Mouse (Mus musculus): ENCODE measurements around the gene Prmt3. TPM values are rescaled to one million over a fixed set of nuclear protein-coding genes. Genes with fewer than 3 reads are reported as not detected.
A peak's percentile ranks its signal among the peaks of the same experiment; 100 is the strongest.

The Prmt3 gene
- total RNA-seq, 4 experiments from 2014 or later, result 35.2 to 53.3 (median 42.3) TPM

GRCm38 (mm10) chr7:49858257-49858656 lies 80.1 kb downstream of the Prmt3 start:
- DNase-seq, result no peak

- no peak for DNase-seq
These were observed 81.7 kb downstream of the Prmt3 start for GRCm38 (mm10) chr7:49859820-49860219.

DNA sequence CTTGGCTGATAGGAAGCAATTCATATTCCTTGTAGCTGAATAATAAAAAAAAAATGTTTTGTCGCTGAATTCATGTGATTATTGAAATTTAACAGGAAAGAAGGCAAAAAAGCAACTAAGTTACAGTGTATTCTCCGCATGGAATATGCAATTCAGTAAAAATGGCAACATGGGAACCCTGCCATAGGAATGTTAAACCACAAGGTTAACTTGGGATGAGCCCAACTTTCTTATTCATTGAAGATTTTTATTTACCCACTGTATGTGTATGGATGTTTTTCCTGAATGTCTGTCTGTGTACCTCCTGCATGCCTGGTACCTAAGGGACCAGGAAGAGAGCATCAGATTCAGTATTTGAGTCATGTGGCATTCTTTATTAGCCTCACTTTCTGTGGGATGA lies 83.0 kb downstream of the Prmt3 start:
- DNase-seq, result no peak

DNA sequence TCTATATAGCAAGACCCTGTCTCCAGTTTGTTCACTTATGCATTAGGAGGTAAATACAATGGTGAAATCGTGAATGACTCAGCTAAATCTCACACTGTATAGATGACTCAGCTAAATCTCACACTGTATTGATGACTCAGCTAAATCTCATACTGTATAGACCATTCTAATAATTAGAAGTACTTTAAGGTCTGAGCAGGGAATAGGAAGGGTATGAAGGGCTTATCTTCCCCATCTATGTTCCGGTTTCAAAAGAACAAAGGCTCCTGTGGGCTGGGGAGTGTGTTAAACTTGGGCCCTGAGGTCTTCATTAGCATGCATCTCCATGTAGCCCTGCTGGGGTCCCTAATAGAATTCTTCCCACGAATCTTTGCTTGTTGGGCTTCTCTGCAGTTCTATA lies 85.6 kb downstream of the Prmt3 start:
- DNase-seq, result no peak

DNA sequence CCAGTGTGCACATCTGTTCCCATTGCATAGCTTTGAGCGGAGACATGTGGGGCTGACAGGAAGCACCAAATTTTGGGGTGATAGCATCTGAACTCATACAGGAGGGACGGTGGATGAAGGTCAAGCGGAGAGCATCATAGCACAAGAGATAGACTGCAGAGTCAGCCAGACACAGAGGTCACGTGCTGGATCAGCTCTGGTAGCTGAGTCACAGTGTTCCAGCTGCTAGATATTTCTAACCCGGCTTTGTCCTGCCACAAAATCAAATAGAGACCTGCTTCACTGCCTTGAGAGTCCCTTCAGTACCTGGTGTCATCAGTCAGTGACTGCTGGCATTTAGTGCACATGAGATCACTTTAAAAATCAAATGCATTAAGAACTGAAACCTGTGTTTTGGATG lies 91.5 kb downstream of the Prmt3 start:
- peak; percentile 18 for DNase-seq

DNA sequence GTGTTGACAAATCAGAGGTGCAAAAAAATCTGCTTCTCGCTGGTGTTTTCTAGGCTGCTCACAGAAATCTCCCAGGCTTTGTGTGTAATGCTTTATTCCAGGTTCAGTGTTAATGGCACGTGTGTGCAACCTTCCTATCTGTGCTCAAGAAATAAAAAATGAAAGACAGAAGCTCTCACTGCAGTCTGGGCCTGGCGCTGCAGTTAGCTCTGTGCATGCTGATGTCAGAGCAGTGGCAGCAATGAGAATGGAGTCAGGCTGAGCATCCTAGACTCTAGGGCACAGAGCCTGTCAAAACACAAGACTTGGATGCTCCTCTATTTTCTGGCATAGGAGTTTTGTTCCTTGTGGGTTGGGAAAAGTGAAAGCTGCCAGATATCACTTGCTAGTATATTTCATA lies 92.1 kb downstream of the Prmt3 start:
- DNase-seq, result no peak

DNA sequence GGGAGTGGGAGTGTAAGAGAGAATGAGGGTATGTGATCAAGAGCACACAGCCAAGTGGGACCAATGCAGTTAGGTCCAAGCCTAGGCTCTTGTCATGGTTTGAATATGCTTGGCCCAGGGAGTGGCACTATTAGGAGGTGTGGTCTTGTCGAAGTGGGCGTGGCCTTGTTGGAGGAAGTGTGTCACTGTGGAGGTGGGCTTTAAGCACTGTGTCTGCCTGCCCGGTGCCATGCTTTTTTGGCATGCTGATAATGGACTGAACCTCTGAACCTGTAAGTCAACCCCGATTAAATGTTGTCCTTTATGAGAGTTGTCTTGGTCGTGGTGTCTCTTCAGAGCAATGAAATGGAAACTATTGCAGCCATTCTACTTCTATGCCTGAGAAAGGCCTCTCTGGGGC lies 99.2 kb downstream of the Prmt3 start:
- DNase-seq, result no peak

GRCm38 (mm10) chr7:49879051-49879450 lies 100.9 kb downstream of the Prmt3 start:
- DNase-seq, result no peak

GRCm38 (mm10) chr7:49879998-49880707 lies 102.0 kb downstream of the Prmt3 start:
- DNase-seq, result no peak

- DNase-seq, result peak; percentile 9
These were observed 104.1 kb downstream of the Prmt3 start for GRCm38 (mm10) chr7:49882288-49882687.

DNA sequence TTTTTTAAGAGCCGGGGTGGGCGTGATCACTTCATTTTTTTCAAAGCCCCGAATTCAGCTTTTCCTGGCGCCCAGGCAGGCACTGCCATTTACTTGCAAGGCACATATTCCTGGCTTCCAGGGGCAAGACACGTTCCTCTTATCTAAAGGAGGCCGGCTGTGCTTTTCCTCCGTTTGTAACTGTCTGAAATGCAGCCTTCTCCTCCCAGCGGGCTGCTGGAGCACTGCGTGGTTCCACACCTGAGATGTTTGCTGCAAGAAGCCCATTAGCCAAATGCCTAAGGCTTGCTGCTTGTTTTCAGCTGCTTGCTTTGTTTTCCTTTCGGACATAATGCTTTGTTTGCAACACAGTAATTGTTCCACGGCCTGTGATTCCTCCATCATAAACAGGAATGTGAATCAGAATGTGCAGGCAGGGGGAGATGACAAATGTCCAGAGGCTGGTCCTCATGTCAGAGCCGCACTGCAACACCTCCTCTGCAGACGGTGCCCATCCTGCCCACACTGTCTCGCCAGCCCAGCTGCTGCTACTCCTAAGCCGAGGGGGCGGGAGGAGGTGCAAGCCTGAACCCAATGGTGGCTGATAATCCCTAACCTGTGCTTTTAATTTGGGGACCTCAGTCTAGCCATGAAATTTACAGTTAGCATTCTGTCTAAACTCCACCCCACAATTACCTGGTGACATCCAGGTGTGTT lies 104.7 kb downstream of the Prmt3 start:
- DNase-seq, result no peak

- peak; percentile 50 for DNase-seq
These were observed 109.7 kb downstream of the Prmt3 start for GRCm38 (mm10) chr7:49887776-49888390.

DNA sequence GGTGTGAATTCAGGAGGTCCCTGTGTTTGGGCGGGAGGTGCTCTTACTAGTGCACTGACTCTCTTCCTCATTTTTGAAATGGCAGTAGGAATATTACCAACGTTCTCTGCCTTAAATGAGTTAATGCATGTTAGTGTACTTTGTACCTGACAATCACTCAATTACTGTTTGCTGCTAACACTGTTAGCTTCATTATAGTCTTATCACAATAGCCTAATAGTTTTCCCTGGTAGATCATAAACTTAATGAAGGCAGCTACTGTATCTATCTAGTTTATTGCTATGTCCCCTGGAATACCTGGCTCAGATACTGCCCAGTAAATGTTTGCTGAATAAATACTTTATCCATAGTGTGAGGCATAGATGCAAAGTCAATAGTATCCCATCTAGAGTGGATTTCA lies 116.6 kb downstream of the Prmt3 start:
- no peak for DNase-seq

DNA sequence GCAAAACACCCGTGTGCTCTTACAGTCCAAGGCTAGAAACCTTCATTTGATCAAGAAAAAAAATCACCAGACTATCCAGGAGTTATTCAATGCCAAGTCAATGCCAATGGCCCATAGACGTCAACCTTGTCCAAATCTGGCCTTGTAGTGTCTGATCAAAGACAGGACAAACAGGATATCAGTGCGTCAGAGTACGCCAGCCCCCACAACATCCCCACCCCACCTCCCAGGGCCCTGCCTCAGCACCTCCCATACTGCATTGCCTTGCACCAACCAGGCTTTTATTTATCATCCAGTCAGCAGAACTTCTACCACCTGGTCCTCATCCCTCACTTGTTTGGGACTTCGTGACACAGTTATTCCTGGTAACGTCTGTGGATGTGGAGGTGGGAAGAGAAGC lies 117.2 kb downstream of the Prmt3 start:
- DNase-seq, result peak; percentile 50

DNA sequence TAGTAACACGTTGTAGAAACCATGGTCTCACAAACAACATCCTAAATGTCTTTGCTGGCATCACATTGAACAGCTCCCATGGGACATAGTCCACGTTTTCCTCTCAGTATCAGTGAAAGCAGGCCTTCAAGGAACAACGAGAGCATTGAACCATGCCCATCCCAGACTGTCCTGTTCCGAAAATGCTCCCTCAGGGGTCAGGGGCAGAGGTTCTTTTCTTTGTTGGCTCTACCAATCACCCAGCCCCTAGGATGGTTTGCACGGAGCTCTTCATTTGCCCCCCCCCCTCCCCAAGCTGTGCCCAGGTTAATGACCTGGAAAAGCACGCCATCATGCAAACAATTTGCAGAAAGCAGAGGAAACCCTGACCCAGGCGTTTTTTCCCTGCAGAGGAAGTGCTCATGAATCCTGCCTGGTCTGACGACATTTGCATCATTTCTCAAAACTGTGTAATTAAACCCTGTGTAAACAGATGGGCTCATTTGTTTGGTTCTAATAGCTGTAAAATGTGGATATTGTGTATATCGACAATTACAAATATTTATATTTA lies 123.9 kb downstream of the Prmt3 start:
- no peak for DNase-seq

GRCm38 (mm10) chr7:49907191-49908171 lies 129.3 kb downstream of the Prmt3 start:
- no peak for DNase-seq

Other genes with a start within 250 kb of the Prmt3 start
- gene Dbx1, start 141.5 kb upstream of the Prmt3 start, total RNA-seq (2022), result not detected
- gene Htatip2, start 19.2 kb upstream of the Prmt3 start, total RNA-seq (2022), result 10 to 100 TPM; 47.5 to 55.6 (median 50.7) TPM
- gene Slc6a5, start 131.8 kb downstream of the Prmt3 start, total RNA-seq (2022), result 1 to 10 TPM; 4.3 to 7.0 (median 4.9) TPM
- under 1 TPM; 0.18 to 0.49 (median 0.35) TPM for gene Nell1, start 196.5 kb downstream of the Prmt3 start, total RNA-seq (2022)

Measured in adrenal gland, adult 8-10 months (tissue).